Mouse (Mus musculus): ENCODE results near the gene Vamp2.

The Vamp2 gene

DNA sequence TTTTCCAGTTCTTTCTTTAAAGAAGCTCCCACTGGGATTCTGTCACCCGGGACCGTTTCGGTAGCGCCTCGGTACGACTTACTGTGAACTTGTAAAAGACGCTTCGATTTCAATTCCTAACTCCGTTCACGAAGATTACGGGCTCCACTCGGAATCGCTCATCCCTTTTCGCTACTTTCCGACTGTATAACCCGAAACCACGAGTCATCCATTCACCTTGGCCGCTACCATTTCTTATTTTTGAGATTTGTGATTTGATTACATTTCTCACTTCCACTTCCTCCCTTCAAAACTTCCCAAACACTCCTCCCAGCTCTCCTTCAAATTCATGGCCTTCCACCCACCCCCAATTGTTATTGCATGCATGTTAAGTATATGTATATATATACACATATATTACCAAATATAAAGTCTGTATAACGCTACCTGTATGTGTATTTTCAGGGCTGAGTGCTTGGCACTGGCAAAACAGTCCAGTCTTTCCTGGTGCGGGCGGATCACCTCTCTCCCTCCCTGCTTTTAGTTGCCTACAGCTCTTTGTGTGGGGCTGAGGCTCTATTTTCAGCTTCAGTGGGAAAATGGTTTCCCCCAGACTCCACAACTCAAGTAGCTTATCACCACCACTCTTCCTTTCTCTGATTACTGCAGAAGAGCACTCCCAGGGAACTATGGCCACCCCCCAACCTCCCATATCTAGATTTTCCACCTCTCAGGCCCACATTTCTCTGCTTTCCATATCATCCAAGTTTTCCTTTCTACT is 22.9 kb downstream of the Vamp2 start:
- no peak for DNase-seq (ENCODE audit: extremely low read depth, low read depth)

DNA sequence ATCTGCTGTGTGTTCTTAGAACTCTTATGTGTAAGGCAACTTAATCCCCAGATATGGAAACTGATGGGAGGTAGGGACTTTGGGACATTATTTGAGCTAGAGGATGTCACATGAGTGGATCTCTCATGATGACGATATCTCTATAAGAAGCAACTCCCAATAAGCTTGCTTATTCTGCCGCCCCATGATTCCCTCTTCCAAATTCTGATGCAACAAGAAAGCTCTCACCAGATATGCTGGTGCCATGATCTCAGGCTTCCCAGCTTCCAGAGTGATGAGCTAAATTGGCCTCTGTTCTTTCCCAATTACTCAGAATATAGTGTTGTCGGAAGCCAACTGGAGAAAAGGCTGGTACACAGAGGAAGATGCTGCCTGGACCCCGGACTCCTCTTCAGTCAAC is 23.6 kb downstream of the Vamp2 start:
- no peak for DNase-seq (ENCODE audit: extremely low read depth, low read depth)

- no peak for DNase-seq (ENCODE audit: extremely low read depth, low read depth)
Measured at GRCm38 (mm10) chr11:69114018-69114417, 25.7 kb downstream of the Vamp2 start.

DNA sequence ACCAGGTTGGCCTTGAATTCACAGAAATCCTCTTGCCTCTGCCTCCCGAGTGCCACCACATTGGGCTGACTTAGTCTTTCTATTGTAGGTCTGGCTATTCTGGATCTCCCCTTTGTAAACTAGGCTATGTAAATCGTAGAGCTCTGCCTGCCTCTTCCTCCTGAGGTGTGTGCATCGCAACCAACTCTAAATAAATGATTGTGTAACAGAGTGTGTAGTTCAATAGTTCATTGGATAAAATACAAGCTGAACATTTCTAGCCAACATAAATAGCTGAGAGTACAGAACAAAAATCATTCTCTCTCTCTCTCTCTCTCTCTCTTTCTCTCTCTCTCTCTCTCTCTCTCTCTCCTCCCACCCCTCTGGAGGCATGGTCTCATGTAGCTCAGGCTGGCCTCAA is 26.3 kb downstream of the Vamp2 start:
- DNase-seq (ENCODE audit: extremely low read depth, low read depth): no peak

DNA sequence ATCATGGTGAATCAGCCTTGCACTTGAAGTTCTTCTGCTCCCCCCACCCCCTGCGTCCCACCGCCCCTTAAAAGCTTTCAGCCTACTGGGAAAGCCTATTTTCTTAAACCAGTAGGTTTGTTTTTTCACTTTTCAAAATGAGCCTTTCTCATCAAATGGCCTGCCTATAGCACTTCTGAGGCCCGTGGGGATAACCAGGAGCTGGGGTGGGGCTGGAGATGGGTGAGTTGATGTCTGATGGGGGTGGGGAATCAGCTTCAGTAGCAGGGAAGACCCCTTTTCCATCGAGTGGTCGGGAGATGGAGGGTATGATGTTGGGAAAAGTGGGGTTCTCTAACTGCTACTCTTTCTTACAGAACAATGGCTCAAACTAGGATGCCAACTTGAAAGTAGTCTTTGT is 28.6 kb downstream of the Vamp2 start:
- DNase-seq (ENCODE audit: extremely low read depth, low read depth): no peak

DNA sequence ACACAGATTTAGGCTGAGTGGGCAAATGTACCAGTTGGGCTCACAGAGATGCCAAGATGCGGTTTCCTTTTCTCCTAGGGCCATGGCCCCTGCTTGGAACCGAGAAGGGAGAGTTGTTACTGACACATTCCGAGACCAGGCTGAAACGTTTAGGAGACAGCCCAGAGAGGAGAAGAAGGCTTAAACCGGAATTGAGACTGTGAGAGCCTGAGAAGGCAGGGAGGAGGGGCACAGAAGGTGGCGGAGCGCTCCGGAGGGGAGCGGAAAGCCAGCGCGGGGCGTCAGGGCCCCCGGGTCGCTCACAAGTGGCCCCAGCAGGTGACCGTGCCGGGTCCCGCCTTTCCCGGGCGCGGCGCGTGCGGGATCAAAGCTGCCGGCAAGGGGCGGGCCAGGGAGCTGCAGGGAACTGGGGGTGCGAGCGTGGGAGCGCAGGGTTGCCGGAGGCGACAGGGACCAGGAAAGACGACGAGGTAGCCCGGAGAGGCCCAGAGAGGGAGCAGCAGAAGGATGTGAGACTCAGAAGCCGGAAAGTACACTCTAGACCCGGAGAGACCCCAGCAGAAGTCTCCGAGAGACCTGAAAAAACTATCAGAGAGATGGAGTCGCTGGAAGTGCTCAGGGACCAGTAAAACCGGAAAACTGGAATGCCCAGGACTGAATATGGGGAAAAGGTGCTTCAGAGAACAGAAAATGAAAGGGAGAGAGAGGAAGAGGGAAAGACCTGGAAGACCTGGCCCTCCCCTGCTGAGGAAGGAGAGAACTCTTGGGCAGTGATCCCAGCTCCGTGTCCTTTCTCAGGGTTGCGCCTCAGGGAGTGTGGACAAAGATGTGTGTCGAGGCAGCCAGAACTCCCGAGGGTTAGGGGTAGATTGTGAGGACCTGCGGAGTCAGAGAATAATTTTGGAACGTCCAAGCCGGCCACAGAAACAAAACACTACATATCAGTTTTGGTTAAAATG is 29.7 kb downstream of the Vamp2 start:
- DNase-seq (ENCODE audit: extremely low read depth, low read depth): peak; percentile 63

DNA sequence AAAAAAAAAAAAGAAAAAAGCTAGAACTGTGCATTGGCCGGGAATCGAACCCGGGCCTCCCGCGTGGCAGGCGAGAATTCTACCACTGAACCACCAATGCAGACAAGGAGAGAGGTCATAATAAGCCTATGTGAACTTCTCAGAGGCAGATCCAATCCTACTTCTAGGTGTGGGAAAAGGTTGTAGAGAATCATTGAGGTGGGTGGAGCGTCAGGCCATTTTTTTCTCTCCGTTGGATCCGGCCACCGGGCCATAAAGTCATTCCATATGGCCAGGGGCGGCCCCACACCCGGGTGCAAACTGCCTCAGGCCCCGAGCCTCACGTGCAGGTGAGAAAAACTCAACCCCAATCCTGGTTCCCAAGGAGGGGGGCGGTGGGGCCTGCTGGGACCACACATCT is 30.5 kb downstream of the Vamp2 start:
- peak; percentile 77 for DNase-seq (ENCODE audit: extremely low read depth, low read depth)

GRCm38 (mm10) chr11:69119446-69120155 is 31.3 kb downstream of the Vamp2 start:
- DNase-seq (ENCODE audit: extremely low read depth, low read depth): no peak

GRCm38 (mm10) chr11:69120221-69121000 is 32.1 kb downstream of the Vamp2 start, which contains the start of gene Hes7:
Gene Hes7, plus strand, starts transcription at chr11:69120404.
- no peak for DNase-seq (ENCODE audit: extremely low read depth, low read depth)

DNA sequence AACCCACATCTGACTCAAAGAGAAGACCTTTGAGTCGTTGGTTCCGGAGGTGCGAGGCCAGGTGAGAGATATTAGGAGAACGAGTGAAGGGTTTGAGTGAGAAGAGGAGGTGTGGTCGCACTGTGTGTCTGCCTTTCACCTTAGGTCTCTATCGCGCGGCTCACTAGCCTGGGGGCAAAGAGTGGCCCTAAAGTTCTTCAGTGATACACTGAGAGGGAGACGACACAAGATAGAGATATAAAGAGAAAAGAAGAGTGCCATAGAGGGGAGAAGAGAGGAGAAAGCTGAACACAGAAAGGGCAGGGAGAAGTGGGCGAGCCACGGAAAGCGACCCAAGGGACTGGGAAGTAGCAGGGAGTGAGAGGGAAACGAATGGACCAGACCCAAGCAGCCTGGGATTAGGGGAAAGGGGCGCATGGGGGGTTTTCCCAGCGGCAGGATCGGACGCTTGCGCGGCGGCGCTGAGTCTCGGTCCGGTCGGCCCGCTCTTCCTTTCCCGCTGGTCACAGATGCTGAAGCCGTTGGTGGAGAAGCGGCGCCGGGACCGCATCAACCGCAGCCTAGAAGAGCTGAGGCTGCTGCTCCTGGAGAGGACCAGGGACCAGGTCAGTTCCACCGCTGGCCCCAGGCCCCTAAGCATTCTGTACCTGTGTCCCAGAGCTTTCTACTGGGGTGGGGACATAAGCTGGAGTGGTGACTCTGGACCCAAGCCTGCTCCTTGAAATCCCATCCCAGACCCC is 32.9 kb downstream of the Vamp2 start:
- DNase-seq (ENCODE audit: extremely low read depth, low read depth): no peak

DNA sequence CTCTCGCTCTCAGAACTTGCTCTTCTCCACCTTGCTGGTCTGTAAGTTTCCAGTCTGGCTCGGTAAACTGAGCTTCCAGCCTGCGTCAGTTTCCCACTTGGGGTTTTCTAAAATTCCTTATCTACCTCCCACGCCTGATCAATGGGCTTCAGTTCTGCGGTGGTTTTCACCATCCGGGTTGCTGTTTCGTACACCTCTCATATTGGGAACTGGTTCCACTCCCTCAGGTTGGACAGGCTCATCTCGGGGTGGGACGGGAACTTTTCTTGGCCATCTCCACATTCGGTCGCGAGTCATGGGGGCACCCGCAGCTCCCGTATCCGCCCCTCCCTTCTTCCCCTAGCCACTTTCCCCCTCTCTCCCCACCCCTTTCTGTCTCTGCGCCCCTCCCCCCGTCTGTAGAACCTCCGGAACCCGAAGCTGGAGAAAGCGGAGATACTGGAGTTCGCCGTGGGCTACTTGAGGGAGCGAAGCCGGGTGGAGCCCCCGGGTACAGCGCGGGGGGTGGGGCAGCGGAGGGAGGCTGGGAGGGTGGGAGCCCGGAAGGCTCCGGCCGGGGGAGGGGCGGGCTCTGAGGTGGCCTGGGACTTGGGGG is 33.5 kb downstream of the Vamp2 start:
- no peak for DNase-seq (ENCODE audit: extremely low read depth, low read depth)

DNA sequence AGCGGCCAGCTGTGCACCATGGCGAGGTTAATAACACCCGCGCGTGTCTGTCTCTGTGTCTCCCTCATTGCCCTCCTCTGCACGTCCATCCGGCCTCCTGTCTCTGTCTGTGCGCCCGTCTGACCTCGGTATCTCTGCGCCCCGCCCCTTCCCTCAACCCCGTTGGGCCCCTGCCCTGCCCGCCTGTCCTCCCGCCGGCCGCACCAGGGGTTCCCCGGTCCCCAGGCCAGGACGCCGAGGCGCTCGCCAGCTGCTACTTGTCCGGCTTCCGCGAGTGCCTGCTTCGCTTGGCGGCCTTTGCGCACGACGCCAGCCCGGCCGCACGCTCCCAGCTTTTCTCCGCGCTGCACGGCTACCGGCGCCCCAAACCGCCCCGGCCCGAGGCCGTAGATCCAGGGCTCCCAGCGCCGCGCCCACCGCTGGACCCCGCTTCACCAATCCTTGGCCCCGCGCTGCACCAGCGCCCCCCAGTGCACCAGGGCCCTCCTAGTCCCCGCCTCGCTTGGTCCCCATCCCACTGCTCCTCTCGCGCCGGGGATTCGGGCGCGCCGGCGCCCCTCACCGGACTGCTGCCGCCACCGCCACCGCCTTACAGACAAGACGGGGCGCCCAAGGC is 34.2 kb downstream of the Vamp2 start, which contains the start of gene 9130213A22Rik:
TSS of gene 9130213A22Rik (minus strand) at position 254 of the 616 bp plus-strand sequence.
- peak; percentile 47 for DNase-seq (ENCODE audit: extremely low read depth, low read depth)

DNA sequence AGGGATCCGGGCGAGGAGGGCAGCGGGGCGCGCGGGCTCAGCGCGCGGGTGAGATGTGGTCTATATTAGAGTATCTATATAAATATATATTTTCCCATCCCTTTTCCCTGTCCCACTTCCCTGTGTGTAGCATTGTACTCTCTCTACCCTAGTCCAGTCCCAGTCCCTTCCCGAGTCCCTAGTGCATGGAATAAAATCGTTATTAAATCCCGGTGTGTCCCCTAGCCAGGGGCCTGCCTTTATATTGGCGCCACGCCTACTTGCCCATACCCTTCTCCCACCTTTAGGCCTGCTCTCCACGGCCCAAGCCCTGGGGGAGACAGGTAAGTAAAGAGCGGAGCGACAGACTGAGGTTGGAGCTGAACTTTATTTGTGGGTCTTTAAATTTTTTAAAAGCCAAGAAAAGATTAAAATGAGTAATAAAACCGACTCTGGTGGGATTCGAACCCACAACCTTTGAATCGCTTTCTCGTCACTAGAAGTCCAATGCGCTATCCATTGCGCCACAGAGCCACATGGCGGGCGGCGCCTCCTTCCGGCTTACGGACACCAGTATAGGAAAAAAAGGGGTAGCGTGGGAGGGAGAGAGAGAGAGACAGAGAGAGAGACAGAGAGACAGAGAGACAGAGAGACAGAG is 34.9 kb downstream of the Vamp2 start:
- peak; percentile 74 for DNase-seq (ENCODE audit: extremely low read depth, low read depth)

GRCm38 (mm10) chr11:69123693-69124497 is 35.6 kb downstream of the Vamp2 start:
- peak; percentile 87 for DNase-seq (ENCODE audit: extremely low read depth, low read depth)

DNA sequence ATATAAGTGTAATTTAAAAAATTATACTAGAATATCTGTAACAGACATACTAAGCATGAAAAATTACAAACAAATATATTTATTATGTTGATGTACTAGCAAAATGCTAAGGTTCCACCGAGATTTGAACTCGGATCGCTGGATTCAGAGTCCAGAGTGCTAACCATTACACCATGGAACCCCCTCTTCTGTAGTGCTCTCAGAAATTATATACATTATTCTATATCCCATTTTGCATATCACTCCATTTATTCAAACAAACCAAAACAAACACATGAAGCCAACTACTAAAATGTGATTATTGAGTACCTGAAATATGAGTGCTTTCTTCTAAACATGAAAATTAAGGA is 36.2 kb downstream of the Vamp2 start:
- DNase-seq (ENCODE audit: extremely low read depth, low read depth): no peak

GRCm38 (mm10) chr11:69125041-69125851 is 37.0 kb downstream of the Vamp2 start:
- peak; percentile 94 for DNase-seq (ENCODE audit: extremely low read depth, low read depth)

GRCm38 (mm10) chr11:69125852-69125918 is 37.4 kb downstream of the Vamp2 start, which contains the start of gene Aloxe3:
Gene Aloxe3, plus strand, starts transcription at chr11:69125896.
- DNase-seq (ENCODE audit: extremely low read depth, low read depth): no peak

Measured in MEL-GATA-1-ER (cell line).